Comparison of ENCODE assay signal across 27 mouse cellular contexts in genomic region chr14:12375451-12375850, GRCm38 (mm10). TPM values are rescaled to one million over a fixed set of nuclear protein-coding genes. Genes with fewer than 3 reads are reported as not detected.
DNase-seq lines count a peak whose midpoint lies in the region; ATAC-seq and TF ChIP-seq lines count a peak whose summit lies in the region.
"Had no signal": no experiment of that assay in that cellular context is flagged by ENCODE, and none has a peak within 500 bp of the region (broad histone marks: within the 10 kb centered on the region; RNA-seq: fewer than 3 reads in every experiment).

No protein-coding gene starts in this region.

- TF ChIP-seq POLR2A in brain, embryonic 14.5 days (IDR thresholded peaks at IDR 0.05; ENCODE audit: borderline replicate concordance, extremely low read depth, insufficient read depth, insufficient read length, poor library complexity, severe bottlenecking), result no peak

- H3K4me1 ChIP-seq in forebrain, embryonic 12.5 days, result peaks cover 7% of the 10 kb centered on the region
- peaks cover 9% of the 10 kb centered on the region for H3K4me1 ChIP-seq in forebrain, embryonic 14.5 days (ENCODE audit: control insufficient read depth, insufficient read depth, low read length)
- H3K4me1 ChIP-seq in forebrain, embryonic 15.5 days, result peaks cover 15% of the 10 kb centered on the region
- H3K4me1 ChIP-seq in forebrain, embryonic 13.5 days, result peaks cover 31% of the 10 kb centered on the region

- H3K27ac ChIP-seq in forebrain, embryonic 12.5 days, result no peak overlapping the region
- H3K27ac ChIP-seq in forebrain, embryonic 14.5 days (ENCODE audit: low read depth, low read length), result no peak overlapping the region
- H3K27ac ChIP-seq in forebrain, embryonic 15.5 days (replicated peaks), result no peak overlapping the region
- no peak overlapping the region for H3K27ac ChIP-seq in forebrain, embryonic 13.5 days
- H3K27ac ChIP-seq in layer of hippocampus, adult 2 months, result no peak overlapping the region

- H3K9ac ChIP-seq in forebrain, embryonic 12.5 days, result no peak overlapping the region
- no peak overlapping the region for H3K9ac ChIP-seq in forebrain, embryonic 14.5 days (ENCODE audit: low read length)
- H3K9ac ChIP-seq in forebrain, embryonic 15.5 days (replicated peaks), result no peak overlapping the region
- H3K9ac ChIP-seq in forebrain, embryonic 13.5 days, result no peak overlapping the region

- 26% methylated on average over 2 of the region's 2 CpGs for WGBS in forebrain, embryonic 12.5 days
- WGBS in forebrain, embryonic 14.5 days, result 13% methylated on average over 2 of the region's 2 CpGs
- 10% methylated on average over 2 of the region's 2 CpGs for WGBS in forebrain, embryonic 15.5 days
- 14% methylated on average over 2 of the region's 2 CpGs for WGBS in forebrain, embryonic 13.5 days

- peak; percentile 52; the same call in 1 of the 2 replicates for ATAC-seq in forebrain, embryonic 12.5 days (ENCODE audit: low FRiP score)
- ATAC-seq in forebrain, embryonic 14.5 days, result no peak
- ATAC-seq in forebrain, embryonic 15.5 days (replicated peaks), result 0 out of 2 replicates have a peak, but pooled peaks have one; percentile 29
- ATAC-seq in forebrain, embryonic 13.5 days, result no peak
- ATAC-seq: activated CD4-positive, CD25-positive, alpha-beta regulatory T cell, adult 4 months; CD4-positive, CD25-positive, alpha-beta regulatory T cell, adult 4 months; Patski had no signal

- no peak for TF ChIP-seq CTCF in brain, embryonic 14.5 days (IDR thresholded peaks at IDR 0.05; ENCODE audit: borderline replicate concordance, extremely low read depth, insufficient read depth, insufficient read length)
- TF ChIP-seq CTCF in layer of hippocampus, adult 2 months (conservative IDR thresholded peaks at IDR 0.05), result no peak

- H3K4me2 ChIP-seq in forebrain, embryonic 12.5 days, result no peak overlapping the region
- no peak overlapping the region for H3K4me2 ChIP-seq in forebrain, embryonic 14.5 days (ENCODE audit: low read length)
- no peak overlapping the region for H3K4me2 ChIP-seq in forebrain, embryonic 15.5 days (replicated peaks)
- H3K4me2 ChIP-seq in forebrain, embryonic 13.5 days, result no peak overlapping the region

- peaks cover 58% of the 10 kb centered on the region for H3K27me3 ChIP-seq in forebrain, embryonic 12.5 days
- 0 out of 2 replicates have a peak, but pooled peaks cover 4% of the 10 kb centered on the region for H3K27me3 ChIP-seq in forebrain, embryonic 14.5 days (replicated peaks; ENCODE audit: control insufficient read depth, insufficient read depth, low read length)
- no peaks in the 10 kb centered on the region for H3K27me3 ChIP-seq in forebrain, embryonic 15.5 days
- peaks cover 50% of the 10 kb centered on the region for H3K27me3 ChIP-seq in forebrain, embryonic 13.5 days
- H3K27me3 ChIP-seq: CH12.LX had no signal

- no peak for DNase-seq in forebrain, embryonic 14.5 days (ENCODE audit: low spot score)
- DNase-seq in brain, embryonic 14.5 days (ENCODE audit: low read depth), result peak; percentile 58
- DNase-seq in layer of hippocampus, adult 2 months (ENCODE audit: low spot score in 2 of 2), result no peak
- DNase-seq: adrenal gland, adult 2 months; adrenal gland, adult 8-10 months; adrenal gland, postnatal 10 days; adrenal gland, postnatal 14 days; adrenal gland, postnatal 25 days; adrenal gland, postnatal 36 days; B cell, adult 2 months; cerebellum, adult 11 months; cerebellum, adult 11-12 months; cerebellum, adult 18-20 months; cerebellum, adult 2 months had no signal

- no peaks in the 10 kb centered on the region for H3K9me3 ChIP-seq in forebrain, embryonic 12.5 days
- no peaks in the 10 kb centered on the region for H3K9me3 ChIP-seq in forebrain, embryonic 14.5 days (replicated peaks; ENCODE audit: control insufficient read depth, low read length)
- no peaks in the 10 kb centered on the region for H3K9me3 ChIP-seq in forebrain, embryonic 15.5 days
- H3K9me3 ChIP-seq in forebrain, embryonic 13.5 days (replicated peaks), result no peaks in the 10 kb centered on the region
- H3K9me3 ChIP-seq: G1E had no signal

- H3K4me3 ChIP-seq in forebrain, embryonic 12.5 days (replicated peaks), result no peak overlapping the region
- no peak overlapping the region for H3K4me3 ChIP-seq in forebrain, embryonic 14.5 days (ENCODE audit: low read depth, low read length)
- H3K4me3 ChIP-seq in forebrain, embryonic 15.5 days, result no peak overlapping the region
- H3K4me3 ChIP-seq in forebrain, embryonic 13.5 days, result no peak overlapping the region
- H3K4me3 ChIP-seq in layer of hippocampus, adult 2 months, result no peak overlapping the region

- no peaks in the 10 kb centered on the region for H3K36me3 ChIP-seq in forebrain, embryonic 12.5 days (replicated peaks)
- no peaks in the 10 kb centered on the region for H3K36me3 ChIP-seq in forebrain, embryonic 14.5 days (ENCODE audit: control insufficient read depth, insufficient read depth, low read length)
- H3K36me3 ChIP-seq in forebrain, embryonic 15.5 days, result no peaks in the 10 kb centered on the region
- no peaks in the 10 kb centered on the region for H3K36me3 ChIP-seq in forebrain, embryonic 13.5 days (ENCODE audit: poor library complexity, severe bottlenecking)
- H3K36me3 ChIP-seq: G1E had no signal

RNA-seq across cellular contexts. Expression of gene Fezf2, which starts 27.5 kb away (rescaled TPM):
- polyA plus RNA-seq in forebrain, embryonic 12.5 days (2016; fragmentation: Nextera tagmentation; extraction: Ambion mirVana), result 46.8 and 52.6 TPM in 2 replicates
- 69.6 and 81.3 TPM in 2 replicates for polyA plus RNA-seq in forebrain, embryonic 14.5 days (2014; fragmentation: Nextera tagmentation; extraction: Ambion mirVana)
- polyA plus RNA-seq in forebrain, embryonic 15.5 days (2015; fragmentation: Nextera tagmentation; extraction: Ambion mirVana), result 90.9 and 94.3 TPM in 2 replicates
- polyA plus RNA-seq in forebrain, embryonic 13.5 days (2015; fragmentation: Nextera tagmentation; extraction: Ambion mirVana), result 56.3 and 65.2 TPM in 2 replicates
- 16.5 and 79.1 TPM in 2 replicates for polyA plus RNA-seq in brain, embryonic 14.5 days (2012; rRNA removed)
- 10 to 100 TPM; 40.4 to 46.2 TPM for total RNA-seq in layer of hippocampus, adult 2 months (2021)
- total RNA-seq: adrenal gland, adult 18-20 months; adrenal gland, adult 2 months; adrenal gland, adult 8-10 months; adrenal gland, postnatal 10 days; adrenal gland, postnatal 14 days; adrenal gland, postnatal 25 days; adrenal gland, postnatal 36 days; adrenal gland, postnatal 4 days; CH12.LX; ES-E14; MEL had no signal
- polyA plus RNA-seq: adrenal gland, adult 2 months; C2C12; CD4-positive, CD25-positive, alpha-beta regulatory T cell, adult 4 months; cerebellum, adult 2 months; G1E; Patski had no signal

Comparison
In these comparisons a context has a peak if more than half of its experiments do, and no peak if none do; other contexts are left out.
1. ATAC-seq: peak in forebrain, embryonic 12.5 days (single experiment) and forebrain, embryonic 15.5 days (single experiment); none in forebrain, embryonic 14.5 days (single experiment) and forebrain, embryonic 13.5 days (single experiment).